Mouse (Mus musculus): ENCODE measurements around the gene Pnkp. TPM values are rescaled to one million over a fixed set of nuclear protein-coding genes. Genes with fewer than 3 reads are reported as not detected.

The Pnkp gene
- polyA plus RNA-seq, 1 experiment: 67.3 TPM

DNA sequence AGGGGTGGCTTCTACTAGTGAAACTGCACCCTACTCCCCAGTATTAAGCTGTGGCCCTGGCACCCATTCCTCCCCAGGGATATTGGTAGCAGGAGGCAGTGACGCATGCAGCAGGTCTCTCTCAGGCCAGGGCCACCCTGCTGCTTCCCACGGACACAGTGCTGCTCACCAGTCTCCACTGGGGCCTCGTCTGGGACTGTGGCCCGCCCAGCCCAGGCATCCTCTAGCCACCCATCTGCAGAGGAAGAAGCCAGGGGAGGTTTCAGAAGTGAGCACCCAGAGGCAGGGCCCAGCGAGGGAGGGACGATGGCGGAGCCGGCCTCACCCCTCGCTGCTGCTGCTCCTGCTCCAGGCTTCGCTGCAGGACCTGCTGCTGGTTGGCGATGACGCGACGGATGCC is 6.3 kb downstream of the Pnkp start:
- peaks cover 9% of the 10 kb centered on the region; the same call in 1 of the 2 replicates for H3K4me1 ChIP-seq (ENCODE audit: control insufficient read depth, insufficient read depth, insufficient read length)

DNA sequence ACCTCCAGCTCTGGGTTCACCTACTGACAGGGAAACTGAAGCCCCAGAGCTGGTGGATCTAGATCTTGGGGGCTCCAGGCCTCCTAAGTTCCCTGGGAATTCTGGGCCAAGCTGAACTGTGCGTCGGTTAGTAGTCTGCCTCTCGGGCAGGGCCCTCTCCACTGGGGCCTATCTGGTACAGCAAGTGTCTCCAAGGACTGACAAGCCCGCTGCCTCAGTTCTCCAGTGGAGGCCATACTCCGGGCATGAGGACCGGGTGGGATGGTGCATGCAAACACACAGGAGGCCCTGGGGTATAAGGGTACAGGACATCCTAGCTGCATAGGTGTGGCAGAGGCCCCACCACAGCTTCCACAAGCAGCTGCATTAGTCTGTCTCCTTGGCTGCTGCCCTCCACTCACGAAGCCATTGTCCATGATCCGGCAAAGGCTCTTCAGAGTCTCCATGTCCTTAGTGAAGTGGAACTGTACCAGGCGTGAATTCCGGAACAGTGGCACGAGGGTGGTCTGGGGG is 7.1 kb downstream of the Pnkp start:
- Histone ChIP-seq H3K36me3 (ENCODE audit: control insufficient read depth, insufficient read depth, low read length) (peaks cover 23% of the 10 kb centered on the region), H3K27ac (ENCODE audit: insufficient read depth, low read length) (no peak overlapping the region), H3K4me1 (ENCODE audit: control insufficient read depth, insufficient read depth, insufficient read length) (peaks cover 13% of the 10 kb centered on the region; the same call in 1 of the 2 replicates), H3K27me3 (ENCODE audit: control insufficient read depth, insufficient read depth, low read length) (no peaks in the 10 kb centered on the region; the same call in 1 of the 2 replicates), H3K4me3 (ENCODE audit: extremely low read depth, insufficient read depth, insufficient read length) (no peak overlapping the region)
- no peak for DNase-seq (ENCODE audit: low read depth in 1 of 2, low spot score in 2 of 2)
- 92% methylated on average over 11 of the region's 11 CpGs for WGBS
- TF ChIP-seq CTCF (IDR thresholded peaks at IDR 0.05; ENCODE audit: extremely low read depth, insufficient read depth, insufficient read length, insufficient replicate concordance) (no peak), POLR2A (IDR thresholded peaks at IDR 0.05; ENCODE audit: low read depth, low read length) (no peak)

More for the DNA sequence above, 6.3 kb downstream of the Pnkp start:
- TF ChIP-seq POLR2A (IDR thresholded peaks at IDR 0.05; ENCODE audit: low read depth, low read length) (no peak), CTCF (IDR thresholded peaks at IDR 0.05; ENCODE audit: extremely low read depth, insufficient read depth, insufficient read length, insufficient replicate concordance) (no peak)
- DNase-seq (ENCODE audit: low read depth in 1 of 2, low spot score in 2 of 2): no peak
- Histone ChIP-seq H3K36me3 (ENCODE audit: control insufficient read depth, insufficient read depth, low read length) (peaks cover 23% of the 10 kb centered on the region), H3K4me3 (ENCODE audit: extremely low read depth, insufficient read depth, insufficient read length) (no peak overlapping the region), H3K27ac (ENCODE audit: insufficient read depth, low read length) (no peak overlapping the region), H3K27me3 (ENCODE audit: control insufficient read depth, insufficient read depth, low read length) (no peaks in the 10 kb centered on the region)
- 92% methylated on average over 14 of the region's 14 CpGs for WGBS

DNA sequence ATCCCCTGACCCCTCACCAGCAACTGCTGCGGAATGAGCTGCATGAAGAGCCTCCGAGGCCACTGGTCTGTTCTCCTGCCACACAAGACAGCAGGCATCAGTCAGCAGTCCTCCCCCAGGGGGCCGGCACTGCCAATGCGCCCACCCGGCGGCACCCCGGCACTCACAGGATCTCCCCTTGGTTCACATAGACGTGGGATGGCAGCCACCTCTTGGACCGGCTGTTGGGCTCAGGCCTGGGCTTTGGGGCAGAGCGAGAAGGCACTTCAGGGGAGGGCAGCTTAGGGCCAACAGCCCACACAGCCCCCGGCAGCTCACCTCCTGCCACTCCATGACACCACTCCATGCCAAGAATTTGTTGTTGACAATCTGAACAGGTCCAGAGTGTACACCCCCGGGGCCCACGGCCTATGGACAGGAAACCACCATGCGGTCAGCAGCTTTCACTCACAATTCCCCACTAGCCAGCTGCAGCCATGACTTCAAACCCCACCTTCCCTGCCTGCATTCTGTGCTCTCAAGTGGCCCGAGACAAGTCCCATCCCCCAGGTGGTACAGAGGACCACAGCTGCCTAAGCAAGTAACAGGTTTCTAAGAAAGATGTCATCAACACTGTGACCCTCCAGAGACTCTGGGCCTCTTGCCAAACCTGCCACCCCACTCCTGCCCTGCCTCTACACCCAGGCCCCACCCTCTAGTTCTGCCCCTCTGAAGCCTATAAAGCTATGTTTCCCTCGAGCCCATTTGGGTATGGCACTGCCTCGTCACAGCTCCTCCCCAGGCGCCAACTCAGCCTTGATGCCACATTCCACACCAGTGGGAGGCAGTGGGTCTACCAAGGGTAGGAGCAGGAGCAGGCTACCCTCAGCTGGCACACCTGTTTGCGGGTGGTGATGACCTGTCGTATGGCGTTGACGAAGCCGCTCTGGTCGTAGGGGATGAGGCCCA is 7.9 kb downstream of the Pnkp start:
- WGBS: 81% methylated on average over 24 of the region's 24 CpGs
- Histone ChIP-seq H3K4me1 (ENCODE audit: control insufficient read depth, insufficient read depth, insufficient read length) (peaks cover 13% of the 10 kb centered on the region; the same call in 1 of the 2 replicates), H3K4me3 (ENCODE audit: extremely low read depth, insufficient read depth, insufficient read length) (no peak overlapping the region), H3K27me3 (ENCODE audit: control insufficient read depth, insufficient read depth, low read length) (no peaks in the 10 kb centered on the region; the same call in 1 of the 2 replicates), H3K36me3 (ENCODE audit: control insufficient read depth, insufficient read depth, low read length) (peaks cover 23% of the 10 kb centered on the region), H3K27ac (ENCODE audit: insufficient read depth, low read length) (no peak overlapping the region)
- TF ChIP-seq CTCF (IDR thresholded peaks at IDR 0.05; ENCODE audit: extremely low read depth, insufficient read depth, insufficient read length, insufficient replicate concordance): no peak
- TF ChIP-seq POLR2A (IDR thresholded peaks at IDR 0.05; ENCODE audit: low read depth, low read length): no peak
- DNase-seq (ENCODE audit: low read depth in 1 of 2, low spot score in 2 of 2): no peak

GRCm38 (mm10) chr7:44866276-44867009 is 9.5 kb downstream of the Pnkp start:
- H3K4me3 ChIP-seq (ENCODE audit: extremely low read depth, insufficient read depth, insufficient read length): no peak overlapping the region
- peaks cover 21% of the 10 kb centered on the region for H3K36me3 ChIP-seq (ENCODE audit: control insufficient read depth, insufficient read depth, low read length)
- H3K27me3 ChIP-seq (ENCODE audit: control insufficient read depth, insufficient read depth, low read length): no peaks in the 10 kb centered on the region; the same call in 1 of the 2 replicates
- H3K27ac ChIP-seq (ENCODE audit: insufficient read depth, low read length): no peak overlapping the region
- peaks cover 13% of the 10 kb centered on the region; the same call in 1 of the 2 replicates for H3K4me1 ChIP-seq (ENCODE audit: control insufficient read depth, insufficient read depth, insufficient read length)
- TF ChIP-seq CTCF (IDR thresholded peaks at IDR 0.05; ENCODE audit: extremely low read depth, insufficient read depth, insufficient read length, insufficient replicate concordance) (no peak), POLR2A (IDR thresholded peaks at IDR 0.05; ENCODE audit: low read depth, low read length) (no peak)
- no peak for DNase-seq (ENCODE audit: low read depth in 1 of 2, low spot score in 2 of 2)
- 54% methylated on average over 15 of the region's 15 CpGs for WGBS

GRCm38 (mm10) chr7:44867010-44867702 is 10.2 kb downstream of the Pnkp start:
- Histone ChIP-seq H3K27ac (ENCODE audit: insufficient read depth, low read length) (no peak overlapping the region), H3K4me3 (ENCODE audit: extremely low read depth, insufficient read depth, insufficient read length) (no peak overlapping the region), H3K27me3 (ENCODE audit: control insufficient read depth, insufficient read depth, low read length) (no peaks in the 10 kb centered on the region; the same call in 1 of the 2 replicates), H3K4me1 (ENCODE audit: control insufficient read depth, insufficient read depth, insufficient read length) (peaks cover 13% of the 10 kb centered on the region; the same call in 1 of the 2 replicates), H3K36me3 (ENCODE audit: control insufficient read depth, insufficient read depth, low read length) (peaks cover 17% of the 10 kb centered on the region)
- TF ChIP-seq CTCF (IDR thresholded peaks at IDR 0.05; ENCODE audit: extremely low read depth, insufficient read depth, insufficient read length, insufficient replicate concordance): no peak
- TF ChIP-seq POLR2A (IDR thresholded peaks at IDR 0.05; ENCODE audit: low read depth, low read length): no peak
- WGBS: 85% methylated on average over 18 of the region's 19 CpGs
- DNase-seq (ENCODE audit: low read depth in 1 of 2, low spot score in 2 of 2): no peak

- 77% methylated on average over 9 of the region's 9 CpGs for WGBS
- no peak for DNase-seq (ENCODE audit: low read depth in 1 of 2, low spot score in 2 of 2)
- Histone ChIP-seq H3K36me3 (ENCODE audit: control insufficient read depth, insufficient read depth, low read length) (peaks cover 14% of the 10 kb centered on the region), H3K4me1 (ENCODE audit: control insufficient read depth, insufficient read depth, insufficient read length) (peaks cover 13% of the 10 kb centered on the region; the same call in 1 of the 2 replicates), H3K4me3 (ENCODE audit: extremely low read depth, insufficient read depth, insufficient read length) (no peak overlapping the region), H3K27me3 (ENCODE audit: control insufficient read depth, insufficient read depth, low read length) (no peaks in the 10 kb centered on the region; the same call in 1 of the 2 replicates), H3K27ac (ENCODE audit: insufficient read depth, low read length) (no peak overlapping the region)
- no peak for TF ChIP-seq POLR2A (IDR thresholded peaks at IDR 0.05; ENCODE audit: low read depth, low read length)
- TF ChIP-seq CTCF (IDR thresholded peaks at IDR 0.05; ENCODE audit: extremely low read depth, insufficient read depth, insufficient read length, insufficient replicate concordance): no peak
Measured at GRCm38 (mm10) chr7:44867802-44868201, 10.9 kb downstream of the Pnkp start.

Data from spleen, adult 2 months (tissue).